Mouse (Mus musculus) central nervous system, embryonic 14 days (tissue): ENCODE data around the gene Rpgr. TPM values are rescaled to one million over a fixed set of nuclear protein-coding genes. Genes with fewer than 3 reads are reported as not detected.

Source experiments
- polyA plus RNA-seq: library from polyadenylated mRNA; depleted of rRNA; stranded (reverse); fragments of >200 nt; gene quantifications from 2 replicates; pipeline ENCODE4 v1.2.3, GENCODE M21; 2012; rRNA removed

Gene Rpgr
- 21.7 and 28.1 TPM in 2 replicates for polyA plus RNA-seq

GRCm38 (mm10) chrX:10216410-10216949, at the start of gene Rpgr:
Gene Rpgr (minus strand): TSS chrX:10216920.

DNA sequence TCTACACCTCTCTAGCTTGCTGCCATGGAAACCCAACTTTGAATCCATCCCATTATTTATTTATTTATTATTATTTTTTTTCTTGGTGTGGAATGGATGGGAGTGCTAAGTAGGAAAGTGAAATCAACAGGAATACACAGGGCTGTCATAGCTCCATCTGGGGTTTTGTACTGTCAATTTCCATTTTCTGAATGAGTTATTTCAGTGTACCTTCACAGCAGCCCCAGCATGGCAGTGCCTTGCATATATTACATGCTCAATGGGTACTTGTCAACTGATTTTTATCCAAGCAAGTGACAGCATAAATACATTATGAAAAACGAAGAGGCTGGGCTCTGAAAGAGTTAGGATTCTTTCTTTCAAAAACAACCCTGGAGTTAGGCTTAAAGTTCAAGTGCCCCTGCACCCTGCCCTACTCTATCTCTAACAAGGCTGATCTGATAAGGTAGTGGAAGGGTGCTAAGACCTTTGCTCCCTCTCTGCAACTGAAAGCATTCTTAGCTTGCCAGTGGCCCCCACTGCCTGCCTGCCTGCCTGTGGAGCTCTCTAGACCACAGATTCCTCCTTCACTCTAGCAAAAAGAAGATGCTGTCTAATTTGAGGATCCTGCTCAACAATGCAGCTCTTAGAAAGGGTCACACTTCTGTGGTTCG, 35.3 kb upstream of the Rpgr start, which contains the start of gene Otc:
TSS of gene Otc (plus strand) at position 454 of the 653 bp plus-strand sequence.

DNA sequence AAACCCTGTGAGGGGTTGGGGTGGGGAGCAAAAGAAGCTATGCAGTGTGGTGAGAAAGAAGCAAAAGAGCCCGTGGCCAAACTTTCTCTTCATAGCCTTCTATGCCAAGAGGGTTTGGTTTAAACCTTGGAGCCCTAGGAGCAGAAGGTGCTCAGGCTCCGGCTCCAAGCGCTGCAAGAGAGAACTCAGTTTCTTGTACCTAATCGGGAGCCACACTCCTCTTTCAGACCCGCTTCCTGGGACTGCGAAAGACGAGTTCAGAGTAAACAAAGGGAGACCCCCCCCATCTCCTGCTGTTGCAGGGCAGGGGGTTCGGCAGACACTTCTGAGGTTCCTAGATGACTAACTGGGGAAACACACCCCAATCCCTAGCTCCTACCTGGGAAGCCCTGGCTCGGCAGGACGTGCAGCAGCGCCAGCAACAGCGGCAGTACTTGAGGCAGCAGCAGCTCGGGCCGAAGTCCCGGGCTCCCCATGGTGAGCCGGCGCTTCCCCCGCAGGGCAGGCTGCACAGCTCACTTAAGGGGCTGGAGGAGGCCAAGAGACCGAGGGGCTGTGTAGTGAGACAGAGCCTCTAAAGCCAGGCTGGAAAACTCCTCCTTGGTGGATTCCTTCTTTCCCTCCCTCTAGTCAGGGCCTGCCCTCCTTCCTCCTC, 99.5 kb downstream of the Rpgr start, which contains the start of gene Srpx:
TSS of gene Srpx (minus strand) at position 645 of the 655 bp plus-strand sequence.

Other genes starting within 250 kb of the Rpgr start
- gene Srpx, start 99.2 kb downstream of the Rpgr start, polyA plus RNA-seq, result 7.1 and 20.5 TPM in 2 replicates
- 0.04 TPM in 1 of 2 replicates, not detected in the other for gene Otc, start 35.4 kb upstream of the Rpgr start, polyA plus RNA-seq